Mouse (Mus musculus) MEL-GATA-1-ER (cell line): ENCODE results near the gene Rundc3a.

Source experiments
- DNase-seq: peaks from one replicate; pipeline ENCODE4 v3.0.0-alpha.2; 2012; ENCODE audit warnings: low read depth; ENCODE audit errors: extremely low read depth

The Rundc3a gene

DNA sequence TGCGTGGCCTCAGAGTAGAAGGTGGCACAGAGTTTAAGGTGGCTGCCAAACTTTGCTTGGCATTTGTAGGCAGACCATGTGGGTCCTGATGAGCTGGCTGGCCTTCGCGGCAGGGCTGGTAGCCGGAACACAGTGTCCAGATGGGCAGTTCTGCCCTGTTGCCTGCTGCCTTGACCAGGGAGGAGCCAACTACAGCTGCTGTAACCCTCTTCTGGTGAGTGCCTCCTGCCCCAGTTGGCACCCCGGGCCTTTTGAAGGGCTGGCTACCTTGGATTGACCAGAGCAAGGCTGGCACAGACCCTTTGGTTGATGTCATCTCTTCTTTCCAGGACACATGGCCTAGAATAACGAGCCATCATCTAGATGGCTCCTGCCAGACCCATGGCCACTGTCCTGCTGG, 39.7 kb downstream of the Rundc3a start:
- DNase-seq = no peak

DNA sequence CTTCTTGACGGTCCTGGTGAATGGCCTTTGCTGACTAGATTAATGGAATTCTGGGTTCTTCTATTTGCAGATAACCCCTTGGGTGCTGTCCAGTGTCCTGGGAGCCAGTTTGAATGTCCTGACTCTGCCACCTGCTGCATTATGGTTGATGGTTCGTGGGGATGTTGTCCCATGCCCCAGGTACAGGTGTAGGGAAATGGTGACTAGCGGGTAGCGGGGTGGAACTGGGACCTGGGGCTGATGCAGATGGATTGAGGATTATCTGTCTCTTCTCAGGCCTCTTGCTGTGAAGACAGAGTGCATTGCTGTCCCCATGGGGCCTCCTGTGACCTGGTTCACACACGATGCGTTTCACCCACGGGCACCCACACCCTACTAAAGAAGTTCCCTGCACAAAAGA, 40.7 kb downstream of the Rundc3a start:
- DNase-seq = no peak

DNA sequence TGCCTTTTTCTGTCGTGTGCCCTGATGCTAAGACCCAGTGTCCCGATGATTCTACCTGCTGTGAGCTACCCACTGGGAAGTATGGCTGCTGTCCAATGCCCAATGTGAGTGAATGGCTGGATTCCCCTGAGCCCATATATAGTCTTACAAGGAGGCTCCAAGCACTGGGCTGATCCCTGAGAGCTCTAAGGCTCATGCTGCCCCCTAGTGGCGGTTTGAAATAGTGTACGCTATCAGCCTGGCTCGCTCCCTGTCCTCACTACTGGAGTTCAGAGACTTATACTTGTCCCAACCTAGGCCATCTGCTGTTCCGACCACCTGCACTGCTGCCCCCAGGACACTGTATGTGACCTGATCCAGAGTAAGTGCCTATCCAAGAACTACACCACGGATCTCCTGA, 41.2 kb downstream of the Rundc3a start:
- no peak for DNase-seq

DNA sequence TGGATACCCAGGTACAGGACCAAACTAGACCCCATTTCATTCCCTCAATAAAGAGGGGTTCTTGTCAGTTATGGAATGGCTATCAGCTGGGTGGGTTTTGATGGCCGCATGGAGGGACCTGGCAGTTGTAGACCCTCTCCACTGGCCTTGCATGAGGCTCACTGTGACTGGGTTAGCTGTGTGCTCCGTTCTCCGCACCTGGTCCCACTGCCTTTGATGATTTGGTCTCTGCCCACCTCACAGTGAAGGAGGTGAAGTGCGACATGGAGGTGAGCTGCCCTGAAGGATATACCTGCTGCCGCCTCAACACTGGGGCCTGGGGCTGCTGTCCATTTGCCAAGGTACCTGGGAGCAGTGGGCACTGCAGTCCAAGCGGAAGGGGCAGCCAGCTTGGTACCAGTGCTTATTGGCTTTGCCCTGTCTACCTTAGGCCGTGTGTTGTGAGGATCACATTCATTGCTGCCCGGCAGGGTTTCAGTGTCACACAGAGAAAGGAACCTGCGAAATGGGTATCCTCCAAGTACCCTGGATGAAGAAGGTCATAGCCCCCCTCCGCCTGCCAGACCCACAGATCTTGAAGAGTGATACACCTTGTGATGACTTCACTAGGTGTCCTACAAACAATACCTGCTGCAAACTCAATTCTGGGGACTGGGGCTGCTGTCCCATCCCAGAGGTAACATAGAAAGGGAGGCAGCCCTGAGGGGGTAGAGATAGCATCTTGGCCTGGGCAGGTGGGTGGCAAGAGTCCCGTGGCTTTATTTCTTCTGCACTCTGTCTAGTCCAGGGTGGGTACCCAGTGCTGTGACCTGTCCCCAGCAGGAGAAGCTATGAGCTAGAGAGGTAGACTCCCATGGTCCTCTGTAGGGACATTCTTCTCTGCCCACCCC, 41.9 kb downstream of the Rundc3a start:
- no peak for DNase-seq

DNA sequence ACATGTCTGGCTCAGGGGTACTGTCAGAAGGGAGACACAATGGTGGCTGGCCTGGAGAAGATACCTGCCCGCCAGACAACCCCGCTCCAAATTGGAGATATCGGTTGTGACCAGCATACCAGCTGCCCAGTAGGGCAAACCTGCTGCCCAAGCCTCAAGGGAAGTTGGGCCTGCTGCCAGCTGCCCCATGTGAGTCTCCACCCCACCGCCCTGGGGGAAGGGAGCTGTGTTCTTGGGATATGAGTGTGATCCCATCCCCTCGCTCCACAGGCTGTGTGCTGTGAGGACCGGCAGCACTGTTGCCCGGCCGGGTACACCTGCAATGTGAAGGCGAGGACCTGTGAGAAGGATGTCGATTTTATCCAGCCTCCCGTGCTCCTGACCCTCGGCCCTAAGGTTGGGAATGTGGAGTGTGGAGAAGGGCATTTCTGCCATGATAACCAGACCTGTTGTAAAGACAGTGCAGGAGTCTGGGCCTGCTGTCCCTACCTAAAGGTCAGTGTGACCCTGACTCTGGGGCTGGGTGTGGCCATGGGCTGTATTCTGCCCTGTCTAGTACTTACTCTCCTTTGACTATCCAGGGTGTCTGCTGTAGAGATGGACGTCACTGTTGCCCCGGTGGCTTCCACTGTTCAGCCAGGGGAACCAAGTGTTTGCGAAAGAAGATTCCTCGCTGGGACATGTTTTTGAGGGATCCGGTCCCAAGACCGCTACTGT, 42.7 kb downstream of the Rundc3a start:
- DNase-seq = no peak

DNA sequence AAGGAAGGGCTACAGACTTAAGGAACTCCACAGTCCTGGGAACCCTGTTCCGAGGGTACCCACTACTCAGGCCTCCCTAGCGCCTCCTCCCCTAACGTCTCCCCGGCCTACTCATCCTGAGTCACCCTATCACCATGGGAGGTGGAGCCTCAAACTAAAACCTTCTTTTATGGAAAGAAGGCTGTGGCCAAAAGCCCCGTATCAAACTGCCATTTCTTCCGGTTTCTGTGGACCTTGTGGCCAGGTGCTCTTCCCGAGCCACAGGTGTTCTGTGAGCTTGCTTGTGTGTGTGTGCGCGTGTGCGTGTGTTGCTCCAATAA, 43.2 kb downstream of the Rundc3a start:
- no peak for DNase-seq

DNA sequence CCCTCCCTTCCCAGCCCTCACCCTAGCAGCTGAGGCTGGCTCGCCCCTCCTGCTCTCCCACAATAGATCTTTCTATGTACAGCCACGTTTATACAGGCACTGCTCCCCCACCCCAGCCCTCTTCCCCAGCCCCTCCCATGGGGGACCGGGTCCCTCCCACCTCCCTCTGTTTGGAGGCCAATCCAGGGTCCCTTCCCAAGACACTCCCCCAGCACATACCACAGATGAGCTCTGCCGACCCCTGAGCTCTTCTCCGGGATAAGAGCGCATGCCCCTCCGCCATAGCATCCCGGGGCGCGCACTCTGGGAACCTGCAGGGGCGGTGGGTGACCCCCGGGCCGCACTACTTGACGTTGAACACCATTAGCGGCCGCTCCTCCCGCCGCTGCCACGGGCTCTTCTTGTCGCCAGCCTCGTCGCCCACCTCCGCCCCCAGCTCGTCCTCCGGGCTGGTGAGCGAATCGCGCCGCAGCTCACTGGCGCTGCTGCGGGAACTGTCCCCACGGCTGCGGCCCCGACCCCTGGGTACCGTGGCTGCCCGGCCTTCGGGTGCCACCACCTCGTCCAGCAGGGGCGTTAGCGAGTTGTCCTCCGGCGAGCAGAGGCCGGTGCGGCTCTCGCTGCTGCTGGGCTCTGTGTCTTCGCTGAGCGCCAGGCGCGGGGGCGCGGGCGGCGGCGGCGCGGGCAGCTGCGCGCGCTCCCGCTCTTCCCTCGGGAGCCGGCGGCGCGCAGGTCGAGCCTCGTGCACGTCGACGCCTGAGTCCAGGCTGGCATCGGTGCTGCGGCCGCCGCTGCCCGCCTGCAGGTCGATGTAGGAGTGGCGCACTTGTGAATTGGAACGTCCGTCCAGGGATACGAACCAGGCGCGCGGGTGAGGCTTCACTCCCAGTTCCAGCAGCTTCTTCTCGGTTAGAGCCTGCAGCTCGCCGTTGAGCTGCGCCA, 44.2 kb downstream of the Rundc3a start:
- no peak for DNase-seq

DNA sequence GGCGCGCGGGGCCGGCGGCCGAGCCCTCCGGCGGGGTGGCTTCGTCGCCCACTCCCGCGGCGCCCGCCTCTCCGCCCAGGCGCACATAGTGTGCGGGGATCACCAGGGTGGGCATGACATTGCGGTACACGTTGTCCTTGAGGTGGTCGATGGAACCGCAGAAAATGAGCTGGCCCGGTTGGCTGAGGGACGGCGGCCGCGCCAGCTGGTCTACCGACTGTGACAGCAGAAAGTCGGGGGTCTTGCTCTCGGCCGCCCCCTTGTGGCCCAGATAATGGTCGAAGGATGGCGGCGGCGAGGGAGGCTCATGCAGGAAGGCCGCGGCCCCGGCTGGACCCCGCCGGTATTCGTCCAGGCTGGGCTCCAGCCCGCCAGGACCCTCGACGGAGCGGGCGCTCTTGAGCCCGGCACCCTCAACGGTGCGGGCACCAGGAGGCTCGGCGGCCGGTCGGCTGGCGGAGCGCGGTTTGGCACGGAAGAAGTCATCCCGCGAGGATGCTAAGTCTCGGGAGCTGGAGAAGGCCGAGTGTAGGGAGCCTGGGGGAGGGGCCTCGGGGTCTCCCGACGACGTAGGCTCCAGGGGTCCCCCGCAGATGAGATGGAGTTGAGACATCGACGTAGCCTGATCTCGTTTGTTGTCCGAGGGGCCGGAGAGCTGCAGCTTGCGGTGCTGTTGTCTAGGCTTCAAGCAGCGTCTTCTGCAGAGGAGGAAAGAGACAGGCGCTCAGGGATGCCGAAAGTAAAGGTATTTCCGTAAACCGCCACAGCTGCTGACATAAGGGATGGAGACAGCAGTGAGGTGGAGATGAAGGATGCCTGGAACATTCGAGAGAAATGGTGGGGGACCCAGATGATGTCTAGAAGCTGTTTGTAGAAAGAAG, 45.2 kb downstream of the Rundc3a start:
- DNase-seq = no peak

DNA sequence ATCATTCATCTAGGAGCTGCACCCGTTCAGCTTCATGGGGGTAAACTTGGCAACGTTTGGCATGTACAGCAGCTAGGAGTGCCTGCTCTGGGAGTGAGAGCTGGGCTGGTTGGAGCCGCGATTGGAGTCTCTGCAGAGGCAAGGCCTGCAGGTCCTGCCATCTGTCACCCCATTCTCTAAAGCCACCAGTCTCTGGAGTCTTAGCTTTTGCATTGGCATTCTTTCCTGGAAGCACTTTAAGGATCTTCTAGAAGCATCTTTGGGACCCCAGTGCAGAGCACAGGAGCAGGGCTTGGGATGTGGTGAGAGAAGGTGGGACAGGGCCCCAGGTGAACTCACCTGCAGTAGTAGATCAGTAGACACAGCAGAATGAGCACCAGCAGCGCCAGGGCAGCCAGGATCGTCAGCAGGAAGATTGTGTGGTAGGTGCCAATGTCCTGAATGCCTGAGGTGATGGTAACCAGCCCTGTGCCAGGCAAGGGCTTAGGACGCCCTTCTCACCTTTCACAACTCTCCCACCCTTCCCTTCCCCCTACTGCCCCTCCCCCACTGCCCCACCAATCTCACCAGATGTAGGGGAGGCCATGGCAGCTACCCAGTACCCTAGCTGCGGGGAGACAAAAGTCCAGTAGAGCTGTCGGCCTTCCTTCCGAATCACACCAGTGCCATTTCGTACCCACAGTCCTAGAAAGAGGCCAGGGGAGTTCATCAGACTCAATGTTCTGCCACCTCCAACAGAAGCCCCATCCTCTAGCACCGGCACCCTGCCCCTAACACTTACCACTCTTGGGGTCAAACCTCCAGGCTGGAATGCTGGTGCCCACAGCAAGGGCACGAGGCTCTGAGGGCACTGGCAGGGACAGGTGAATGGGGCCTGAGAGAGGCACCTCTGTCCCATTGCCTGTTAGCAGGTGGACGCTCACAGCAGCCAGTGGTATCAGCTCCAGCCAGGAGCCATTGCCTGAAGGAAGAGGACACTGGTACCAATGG, 46.2 kb downstream of the Rundc3a start:
- DNase-seq = no peak

DNA sequence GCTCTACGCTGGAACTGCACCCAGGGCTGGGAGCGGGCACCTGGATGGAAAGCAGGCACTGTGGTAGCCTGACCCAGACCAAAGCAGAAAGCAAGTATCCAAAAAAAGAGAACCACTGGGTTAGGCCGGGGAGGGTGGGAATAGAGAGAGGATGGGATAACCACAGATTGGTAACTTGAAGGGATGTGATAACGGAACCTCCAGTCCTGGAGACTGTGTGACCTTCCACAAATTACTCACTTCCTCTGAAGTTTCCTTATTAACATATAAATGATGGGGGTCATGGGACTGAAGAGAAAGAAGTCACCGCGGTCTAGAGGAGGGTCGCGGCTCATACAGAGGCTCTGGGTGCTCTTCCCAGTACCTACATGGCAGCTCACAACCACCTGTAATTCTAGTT, 47.1 kb downstream of the Rundc3a start:
- DNase-seq = no peak

DNA sequence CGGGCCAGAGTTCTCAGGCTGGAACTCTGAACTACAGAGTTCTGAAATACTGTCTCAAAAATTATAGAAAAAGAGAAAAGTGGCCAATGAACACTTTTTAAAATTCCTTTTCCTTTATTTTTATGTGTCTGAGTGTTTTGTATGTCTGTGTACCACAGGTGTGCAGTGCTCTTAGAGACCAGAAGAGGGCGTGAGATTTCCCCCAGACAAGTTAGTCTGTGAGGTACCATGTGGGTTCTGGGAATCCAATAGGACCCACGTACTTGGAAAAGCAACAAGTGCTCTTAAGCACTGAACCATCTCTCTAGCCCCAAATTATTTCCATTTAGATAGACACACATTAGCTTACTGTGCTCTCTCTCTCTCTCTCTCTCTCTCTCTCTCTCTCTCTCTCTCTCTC, 48.2 kb downstream of the Rundc3a start:
- DNase-seq = no peak

DNA sequence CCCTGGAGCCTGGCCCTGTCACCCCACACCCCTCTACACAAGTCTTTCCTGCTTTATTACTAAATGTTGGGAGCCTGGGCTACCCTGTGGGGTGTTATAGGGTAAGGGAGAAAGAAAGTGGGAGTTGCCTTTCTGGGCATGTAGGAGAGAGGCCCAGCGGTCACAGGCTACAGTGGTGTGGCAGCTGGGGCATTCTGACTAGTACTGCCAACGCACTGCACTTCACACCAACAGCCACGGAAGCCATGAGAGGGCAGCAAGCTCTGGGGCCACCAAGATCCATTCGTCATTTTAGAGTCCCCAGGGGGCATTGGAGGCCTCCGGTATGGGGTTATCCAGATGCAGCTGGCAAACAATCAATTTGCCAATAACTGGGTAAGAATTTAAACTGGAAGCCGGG, 48.9 kb downstream of the Rundc3a start:
- no peak for DNase-seq

DNA sequence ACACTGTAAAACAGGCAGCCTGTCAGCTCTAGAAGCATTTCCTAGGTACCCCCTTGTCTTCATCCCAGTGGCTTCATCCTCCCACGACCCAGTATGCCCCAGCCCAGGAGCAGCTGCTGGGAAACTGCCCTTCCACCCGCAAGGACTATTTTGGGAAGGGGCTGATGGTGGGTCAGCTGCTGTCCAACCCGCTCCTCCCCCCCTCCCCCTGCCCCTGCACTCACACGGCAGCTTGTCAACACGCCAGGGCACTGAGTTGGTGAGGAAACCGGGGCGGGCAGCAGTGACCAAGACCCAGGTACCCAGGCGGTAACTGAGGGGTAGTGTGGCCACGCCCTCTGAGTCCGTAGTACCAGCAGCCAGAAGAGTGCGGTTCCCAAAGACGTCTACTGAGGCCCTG, 50.5 kb downstream of the Rundc3a start:
- DNase-seq = no peak

DNA sequence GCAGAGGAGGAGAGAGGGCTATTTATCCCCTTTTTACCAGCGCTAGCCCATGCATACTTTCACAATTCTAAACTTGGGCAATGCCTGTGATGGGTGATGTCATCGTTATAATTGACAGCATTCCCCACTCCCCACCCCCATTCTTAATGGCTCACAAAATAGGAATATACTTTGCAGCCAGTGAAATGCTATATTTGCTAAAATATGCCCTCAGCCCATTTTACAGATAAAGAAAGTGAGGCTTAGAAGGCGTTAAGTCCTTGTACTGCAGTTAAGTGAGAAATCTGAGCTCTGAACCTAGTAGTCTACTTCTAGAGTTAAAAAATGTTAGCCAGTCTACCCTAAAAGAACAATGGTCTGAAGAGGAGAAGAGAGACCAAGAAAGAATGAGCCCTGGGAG, 51.1 kb downstream of the Rundc3a start:
- DNase-seq = no peak

DNA sequence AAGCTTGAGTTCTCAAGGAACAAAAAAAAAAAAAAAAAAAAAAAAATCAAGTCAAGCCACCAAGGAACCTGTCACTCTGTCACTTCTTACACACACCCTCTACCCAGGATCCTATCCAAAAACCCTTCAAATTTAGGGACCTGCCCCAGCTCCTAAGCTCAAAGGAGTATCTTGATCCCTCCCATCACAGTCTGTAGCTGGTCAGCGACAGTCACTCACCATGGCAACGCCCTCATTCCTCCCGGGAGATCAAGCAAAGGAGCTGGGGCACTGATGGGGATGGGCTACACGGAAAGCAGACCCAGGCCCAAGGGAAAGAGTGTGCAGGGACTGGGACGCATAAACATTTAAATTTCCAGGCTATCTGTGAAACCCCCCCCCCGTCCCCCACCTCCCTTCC, 51.6 kb downstream of the Rundc3a start:
- DNase-seq = no peak

DNA sequence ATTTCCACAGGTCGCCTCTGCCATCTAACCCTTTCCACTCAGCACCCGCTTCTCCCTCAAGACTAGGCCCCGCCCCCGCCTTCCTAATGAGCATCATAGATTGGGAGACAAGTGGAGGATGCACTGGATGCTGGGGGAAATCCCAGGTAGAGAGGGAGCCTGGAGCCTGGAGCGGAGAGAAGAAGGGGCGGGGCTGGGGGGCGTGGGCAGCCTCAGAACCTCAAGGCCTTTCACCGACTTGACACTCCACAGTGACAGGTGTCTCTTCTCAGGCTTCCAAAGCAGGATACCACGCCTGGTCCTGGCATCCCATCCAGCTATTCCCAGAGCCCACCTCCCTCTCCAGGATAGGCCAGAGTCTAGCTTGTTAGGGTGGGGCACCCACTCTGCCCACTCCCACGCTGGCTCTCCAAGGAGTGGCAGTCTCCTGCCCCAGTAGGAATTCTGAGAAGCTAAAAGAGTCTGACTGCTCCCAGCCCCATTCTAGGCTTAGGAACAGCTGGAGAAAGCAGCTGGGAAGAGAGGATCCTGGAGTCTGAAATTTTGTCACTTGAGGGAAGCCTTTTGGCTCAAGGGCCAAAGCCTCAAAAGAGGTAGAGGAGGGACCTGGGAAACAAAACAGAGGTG, 52.2 kb downstream of the Rundc3a start:
- DNase-seq = no peak

DNA sequence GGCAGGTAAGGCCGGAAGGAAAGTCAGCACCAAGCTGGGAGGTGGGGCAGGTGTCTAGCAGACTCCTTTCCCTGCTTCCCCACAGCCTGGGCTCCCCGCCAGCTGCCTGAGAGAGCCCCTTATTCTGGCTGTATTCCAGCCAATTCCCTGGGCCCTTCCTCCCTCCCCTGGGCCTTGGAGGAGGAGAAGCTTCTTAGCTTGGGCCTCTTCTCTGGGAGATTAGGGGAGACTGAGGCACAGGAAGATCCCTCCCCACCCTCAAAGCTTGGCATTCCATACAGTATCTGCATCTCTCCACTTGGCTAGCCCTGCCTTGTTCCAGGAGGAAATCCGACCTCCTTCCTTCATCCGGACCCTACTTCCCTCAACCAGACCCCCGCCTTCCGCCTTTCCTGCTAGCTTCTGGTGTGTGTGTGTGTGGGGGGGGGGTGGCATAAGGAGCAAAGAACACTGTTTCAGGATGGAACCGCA, 52.7 kb downstream of the Rundc3a start:
- DNase-seq = no peak

DNA sequence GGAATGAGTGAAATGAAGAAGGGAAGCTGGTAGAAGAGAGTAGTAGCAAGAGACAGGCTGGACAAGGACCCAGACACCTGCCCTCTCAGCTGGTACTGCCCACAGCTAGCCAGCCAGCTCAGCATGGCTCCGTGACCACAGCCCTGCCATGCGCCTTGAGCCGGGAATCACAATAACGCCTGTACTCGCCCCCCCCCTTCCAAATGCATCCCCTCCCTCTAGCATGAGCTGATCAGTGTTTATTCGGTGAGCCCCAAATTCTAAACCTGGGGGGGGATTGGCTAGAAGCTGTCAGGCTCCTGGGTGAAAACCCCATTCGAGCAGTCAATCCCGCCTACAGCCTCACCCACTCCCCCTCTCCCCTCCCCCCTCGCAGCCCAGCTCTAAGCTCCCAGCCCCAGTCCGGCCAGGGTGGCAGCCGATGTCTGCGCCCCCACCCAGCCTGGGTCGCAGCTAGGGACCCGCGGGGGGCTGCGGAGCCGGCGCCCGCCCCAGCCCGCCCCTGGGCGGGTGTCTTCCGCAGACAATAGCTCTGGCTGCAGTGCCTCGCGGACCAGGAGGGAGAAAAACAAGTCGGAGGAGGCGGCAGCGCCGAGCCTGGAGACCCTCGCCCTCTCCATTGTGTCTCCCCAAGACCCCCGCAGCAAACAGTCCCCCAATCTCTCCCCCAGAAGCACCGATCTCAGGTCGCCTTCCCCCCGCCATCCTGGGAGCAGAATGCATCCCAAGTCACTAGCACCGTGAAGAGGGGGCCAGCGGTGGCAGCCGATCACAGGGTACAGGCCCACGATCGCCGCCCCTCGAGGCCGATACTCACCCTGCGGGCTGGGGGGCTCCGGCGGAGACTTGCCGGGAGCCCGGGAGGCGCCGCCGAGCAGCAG, 53.6 kb downstream of the Rundc3a start:
- no peak for DNase-seq
